Mouse (Mus musculus) adrenal gland, adult (tissue): Measurements from ENCODE around the gene Myt1l.

Source experiments
- DNase-seq, 2 experiments: peaks; one replicate each; pipeline ENCODE4 v3.0.0; 2022 to 2023; ENCODE audit warnings: low spot score in 1 of 2; ENCODE audit not compliant: inconsistent age in 2 of 2

Myt1l gene

GRCm38 (mm10) chr12:29806415-29806814 lies 278.2 kb downstream of the Myt1l start:
- DNase-seq, result no peak

DNA sequence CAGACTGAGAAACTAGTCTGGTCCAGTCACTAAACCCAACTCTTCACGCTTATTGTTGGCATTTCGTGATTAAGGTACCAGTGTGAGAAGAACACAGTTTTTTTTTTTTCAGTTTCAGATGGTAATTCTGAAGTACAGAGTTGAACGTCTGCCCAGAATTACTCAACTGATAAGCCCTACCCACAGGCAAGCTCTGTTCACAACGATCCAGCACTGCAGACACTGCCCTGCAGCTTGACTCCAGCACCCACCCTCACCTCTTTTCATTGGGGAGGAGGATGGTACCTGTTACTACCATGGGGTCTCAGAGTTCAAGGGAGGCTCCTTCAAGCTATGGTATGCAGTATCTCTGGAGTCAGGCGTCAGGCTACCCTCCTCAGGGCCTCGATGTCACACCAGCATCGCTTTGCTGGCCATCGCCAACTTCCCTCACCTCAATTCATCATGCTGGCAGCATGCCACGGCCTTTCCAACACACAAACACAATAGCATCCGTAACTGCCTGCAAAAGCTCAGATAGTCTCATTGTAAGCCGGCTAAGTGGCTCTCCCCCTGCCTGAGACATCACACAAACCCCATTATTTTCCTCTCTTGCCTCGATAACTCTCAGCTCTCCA lies 281.5 kb downstream of the Myt1l start:
- peak; percentile 12 to 47 for DNase-seq

GRCm38 (mm10) chr12:29815466-29815865 lies 287.3 kb downstream of the Myt1l start:
- no peak for DNase-seq

DNA sequence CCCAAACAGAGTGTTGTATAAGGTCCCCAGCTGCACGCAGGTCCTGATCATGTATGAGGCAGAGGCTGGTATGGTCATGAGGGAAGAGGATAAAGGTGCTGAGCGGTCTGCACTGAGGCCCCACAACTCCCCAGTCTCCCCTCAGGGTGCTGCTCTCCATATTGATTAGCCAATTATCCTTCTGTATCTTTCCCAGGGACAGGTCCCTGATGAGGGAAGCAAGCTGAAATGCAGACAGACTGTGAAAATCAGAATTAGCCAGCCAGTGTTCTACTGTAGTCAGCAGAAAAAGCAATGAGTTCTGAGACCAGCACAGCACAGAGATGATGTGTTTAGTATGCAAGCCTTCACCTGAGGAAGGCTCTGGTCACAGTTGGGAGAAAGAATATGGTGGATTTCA lies 287.9 kb downstream of the Myt1l start:
- no peak for DNase-seq

GRCm38 (mm10) chr12:29816761-29817160 lies 288.6 kb downstream of the Myt1l start:
- no peak for DNase-seq

DNA sequence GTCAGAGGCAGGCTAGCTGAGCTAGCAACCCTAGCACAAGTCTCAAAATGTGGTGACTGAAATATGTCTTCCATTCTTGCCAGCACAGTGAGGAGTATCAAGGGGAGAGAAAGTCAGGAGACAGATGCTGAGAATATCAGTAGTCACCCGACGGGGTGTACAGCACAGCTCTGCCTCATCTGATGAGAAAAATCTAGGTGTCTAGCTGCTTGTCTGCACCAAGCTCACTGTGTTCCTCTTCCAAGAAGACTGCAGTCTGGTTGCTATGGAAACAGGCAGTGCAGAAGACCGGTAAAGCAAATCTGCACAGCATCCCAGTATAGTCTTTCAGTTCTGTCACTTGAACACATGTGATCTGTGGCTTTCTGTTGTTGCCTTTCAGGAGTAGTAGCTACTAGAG lies 294.0 kb downstream of the Myt1l start:
- DNase-seq, result no peak

DNA sequence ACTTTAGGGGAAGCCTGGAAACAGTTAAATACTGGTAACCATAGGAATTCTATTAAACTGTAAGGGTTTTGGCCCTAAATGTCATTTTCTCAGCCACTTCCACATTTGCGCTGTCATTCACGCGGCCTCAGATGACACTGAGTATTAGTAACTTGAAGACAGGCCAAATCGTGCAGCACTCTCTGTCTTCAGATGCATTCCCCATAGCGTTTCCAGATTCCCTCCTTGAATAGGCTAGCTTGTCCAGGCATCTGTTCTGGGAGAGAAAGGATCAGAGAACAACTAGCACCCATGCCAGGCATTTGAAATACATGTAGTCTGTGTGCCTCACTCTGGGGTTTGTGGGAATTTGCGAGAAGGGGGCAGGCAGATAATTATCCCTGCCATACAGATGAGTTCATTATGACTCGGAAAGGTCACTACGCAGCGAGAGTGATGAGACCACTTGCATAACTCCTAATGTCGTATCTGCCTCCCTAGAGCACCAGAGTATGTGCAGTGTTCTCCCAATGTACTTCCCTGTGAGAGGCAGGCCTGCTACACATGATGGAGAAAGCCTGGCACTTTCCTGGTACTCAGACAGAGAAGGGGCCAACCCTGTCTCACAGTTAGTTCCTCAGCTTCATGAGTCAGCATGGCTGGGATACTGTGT lies 295.7 kb downstream of the Myt1l start:
- DNase-seq, result no peak

DNA sequence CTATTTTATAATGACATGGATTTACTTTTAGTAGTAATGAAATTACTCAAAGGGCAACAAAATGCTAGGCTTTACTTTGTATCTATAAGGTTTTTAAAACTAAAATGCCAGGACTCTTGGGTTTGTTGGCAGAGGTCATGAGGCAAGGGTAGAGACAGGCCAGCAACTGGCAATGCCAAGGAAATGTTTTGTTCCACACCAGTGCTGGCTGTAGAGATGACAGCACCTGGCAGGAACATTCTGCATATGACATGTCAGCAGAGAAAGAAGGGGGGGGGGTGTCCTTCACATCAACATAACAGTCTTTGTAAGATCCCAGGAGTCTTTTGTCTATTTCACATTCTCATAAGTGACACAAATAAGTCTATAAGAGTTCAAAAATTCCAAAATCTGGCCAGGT lies 302.4 kb downstream of the Myt1l start:
- DNase-seq, result no peak

DNA sequence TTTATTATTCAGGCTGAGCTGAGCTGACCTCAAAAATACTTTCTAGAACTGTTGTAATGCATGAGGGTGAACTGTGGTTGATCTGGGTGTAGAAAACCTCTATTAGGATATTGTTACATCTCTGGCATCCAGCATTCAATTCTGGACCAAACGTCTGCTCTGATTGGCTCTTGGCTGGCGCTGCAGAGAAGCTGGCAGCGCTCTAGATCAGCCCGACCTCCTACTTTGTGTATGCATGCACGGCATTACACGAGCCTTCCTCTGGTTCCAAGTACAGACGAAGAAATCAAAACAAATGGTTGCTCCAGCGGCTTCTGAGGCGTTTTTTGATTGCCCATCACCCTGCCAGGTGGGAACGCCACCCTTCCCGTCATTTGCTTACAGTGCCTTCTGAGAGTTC lies 303.2 kb downstream of the Myt1l start:
- no peak for DNase-seq

GRCm38 (mm10) chr12:29837301-29837791 lies 309.2 kb downstream of the Myt1l start:
- DNase-seq, result peak in 1 of 2 experiments; percentile 68

DNA sequence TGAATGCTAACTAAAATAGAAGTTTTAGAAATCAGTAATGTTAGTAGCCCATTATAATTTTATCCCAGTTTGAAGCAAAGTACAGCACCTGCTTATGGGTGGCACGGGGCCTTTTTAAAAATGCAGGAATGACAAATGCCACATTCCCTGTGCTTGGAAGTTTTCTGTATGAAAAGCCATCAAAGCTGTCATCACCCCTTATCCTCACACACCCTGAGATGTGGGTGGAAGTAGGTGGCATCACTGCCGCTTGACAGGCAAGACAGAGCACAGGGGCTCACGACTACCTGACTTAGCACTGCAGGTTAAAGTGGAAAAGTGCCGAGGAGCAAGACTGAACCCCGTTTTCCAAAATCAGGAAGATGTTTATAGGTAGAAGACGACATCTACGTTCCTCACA lies 310.2 kb downstream of the Myt1l start:
- no peak for DNase-seq

DNA sequence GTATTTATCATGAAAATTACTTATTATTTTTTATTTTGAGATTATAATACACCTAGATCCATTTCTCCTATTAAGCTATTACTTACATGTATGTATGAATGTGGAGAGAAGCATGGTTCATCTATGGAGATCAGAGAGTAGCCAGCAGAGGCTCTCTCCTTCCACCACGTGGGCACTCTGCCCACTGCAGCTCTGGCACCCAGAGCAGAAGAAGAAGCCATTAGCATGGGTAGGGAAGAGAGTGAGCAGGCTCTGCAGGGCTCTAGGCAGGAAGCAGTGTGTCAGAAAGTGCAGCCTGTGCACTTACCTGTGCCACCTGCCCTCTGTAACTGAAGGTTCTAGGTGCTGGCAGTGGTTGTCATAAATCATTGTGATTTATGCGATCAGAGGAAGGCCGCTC lies 321.8 kb downstream of the Myt1l start:
- no peak for DNase-seq

GRCm38 (mm10) chr12:29854151-29854585 lies 326.0 kb downstream of the Myt1l start:
- no peak for DNase-seq

GRCm38 (mm10) chr12:29855007-29855406 lies 326.8 kb downstream of the Myt1l start:
- peak; percentile 44 to 78 for DNase-seq

- no peak for DNase-seq
These were observed 332.8 kb downstream of the Myt1l start for GRCm38 (mm10) chr12:29860986-29861385.

GRCm38 (mm10) chr12:29868295-29868694 lies 340.1 kb downstream of the Myt1l start:
- DNase-seq, result peak in 1 of 2 experiments; percentile 51

GRCm38 (mm10) chr12:29868781-29869180 lies 340.6 kb downstream of the Myt1l start:
- peak; percentile 18 to 66 for DNase-seq

- peak; percentile 17 to 43 for DNase-seq
These were observed 344.1 kb downstream of the Myt1l start for GRCm38 (mm10) chr12:29872156-29872815.

DNA sequence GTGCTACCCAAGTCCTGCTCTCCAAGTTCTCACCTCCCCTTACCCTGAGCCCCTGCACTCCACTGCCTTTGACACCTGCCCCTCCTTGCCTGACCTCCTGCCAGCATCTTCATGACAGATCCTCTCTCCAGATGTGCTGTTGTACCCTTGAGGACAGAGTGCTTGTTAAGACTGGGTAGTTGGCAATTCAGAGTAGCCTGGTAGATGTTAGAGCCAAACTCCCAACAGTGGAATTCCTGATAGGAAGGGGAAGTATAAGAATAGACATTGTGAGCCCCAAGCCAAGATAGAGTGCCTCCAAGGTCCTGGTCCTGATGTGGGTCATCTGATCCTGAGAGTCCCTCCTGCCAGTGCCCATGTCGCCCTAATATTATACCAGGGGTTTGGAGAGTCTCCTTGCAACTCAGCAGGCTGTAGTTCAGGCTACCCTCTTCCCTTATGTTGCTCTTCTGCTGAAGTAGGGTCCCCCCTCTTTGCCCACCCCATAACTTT lies 345.1 kb downstream of the Myt1l start:
- DNase-seq, result no peak

GRCm38 (mm10) chr12:29877977-29878376 lies 349.8 kb downstream of the Myt1l start:
- no peak for DNase-seq

- peak; percentile 50 to 83 for DNase-seq
These were observed 354.9 kb downstream of the Myt1l start for GRCm38 (mm10) chr12:29882871-29883617.
